Mouse (Mus musculus) embryonic facial prominence, embryonic 12.5 days (tissue): ENCODE data around the gene Prrt2. TPM values are rescaled to one million over a fixed set of nuclear protein-coding genes. Genes with fewer than 3 reads are reported as not detected.

Source experiments
- ATAC-seq: fragments of 200-750 bp; cut with Nextera tagmentation; 2 replicates; pipeline ENCODE4 v1.8.0; 2017; ENCODE audit not compliant: insufficient number of reproducible peaks, insufficient read depth, low FRiP score, low TSS enrichment
- H3K27ac ChIP-seq: fragments of 300-500 bp; sonication (generic); 2 replicates; pipeline ENCODE4 v1.5.1; 2016; ENCODE audit warnings: mild to moderate bottlenecking
- H3K27me3 ChIP-seq: fragments of 300-500 bp; sonication (generic); 2 replicates; pipeline ENCODE4 v1.6.1; 2016; ENCODE audit warnings: mild to moderate bottlenecking, moderate library complexity
- H3K36me3 ChIP-seq: fragments of 300-500 bp; sonication (generic); 2 replicates; pipeline ENCODE4 v1.6.1; 2016; ENCODE audit warnings: mild to moderate bottlenecking
- H3K4me1 ChIP-seq: fragments of 300-500 bp; sonication (generic); 2 replicates; pipeline ENCODE4 v1.6.1; 2016
- H3K4me2 ChIP-seq: fragments of 300-500 bp; sonication (generic); replicated peaks from 2 replicates; pipeline ENCODE4 v1.6.1; 2016; ENCODE audit warnings: mild to moderate bottlenecking, moderate library complexity
- H3K4me3 ChIP-seq: fragments of 300-500 bp; sonication (generic); 2 replicates; pipeline ENCODE4 v1.5.1; 2016; ENCODE audit warnings: mild to moderate bottlenecking
- H3K9ac ChIP-seq: fragments of 300-500 bp; sonication (generic); 2 replicates; pipeline ENCODE4 v1.6.1; 2016; ENCODE audit warnings: mild to moderate bottlenecking, moderate library complexity
- H3K9me3 ChIP-seq: fragments of 300-500 bp; sonication (generic); 2 replicates; pipeline ENCODE4 v1.6.1; 2016; ENCODE audit warnings: mild to moderate bottlenecking, moderate library complexity
- WGBS: fragments of 180-500 bp; shearing (Covaris S2); methylation state at CpG from one replicate; pipeline ENCODE4 v1.1.7; 2016; 5-methylcytosine and 5-hydroxymethylcytosine counted together
- polyA plus RNA-seq: library from polyadenylated mRNA; unstranded; fragments of >200 nt; fragmentation: Nextera tagmentation; extraction: Ambion mirVana; gene quantifications from 2 replicates; pipeline ENCODE4 v1.2.1, GENCODE M21; 2016

The Prrt2 gene
- polyA plus RNA-seq, 1 experiment from 2014 or later = 9.6 TPM

DNA sequence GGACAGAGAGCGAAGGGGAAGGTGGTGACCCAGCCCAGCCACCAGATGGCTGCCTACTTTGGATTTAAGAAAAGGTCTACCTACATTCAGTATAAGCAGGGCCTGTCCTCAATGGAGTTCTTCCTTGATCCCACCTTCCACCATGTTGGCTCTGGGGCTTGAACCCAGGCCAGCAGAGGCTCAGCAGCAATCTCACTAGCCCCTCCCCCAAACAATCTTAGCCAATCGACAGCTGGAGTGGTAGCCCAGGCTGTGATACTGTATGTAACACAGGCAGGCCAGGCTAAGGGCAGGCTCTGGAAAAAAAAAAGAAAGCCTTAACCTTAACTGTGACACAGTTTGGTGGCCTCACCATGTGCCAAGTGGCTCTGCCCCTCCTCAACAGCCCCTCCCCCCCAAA lies 9.3 kb downstream of the Prrt2 start:
- H3K27me3 ChIP-seq = no peaks in the 10 kb centered on the region
- H3K36me3 ChIP-seq = peaks cover 36% of the 10 kb centered on the region
- no peak overlapping the region for H3K4me2 ChIP-seq
- H3K9ac ChIP-seq = no peak overlapping the region
- no peak overlapping the region for H3K27ac ChIP-seq
- ATAC-seq = no peak
- H3K9me3 ChIP-seq = no peaks in the 10 kb centered on the region
- peaks cover 26% of the 10 kb centered on the region for H3K4me1 ChIP-seq
- H3K4me3 ChIP-seq = no peak overlapping the region
- 70% methylated on average over 2 of the region's 2 CpGs for WGBS

DNA sequence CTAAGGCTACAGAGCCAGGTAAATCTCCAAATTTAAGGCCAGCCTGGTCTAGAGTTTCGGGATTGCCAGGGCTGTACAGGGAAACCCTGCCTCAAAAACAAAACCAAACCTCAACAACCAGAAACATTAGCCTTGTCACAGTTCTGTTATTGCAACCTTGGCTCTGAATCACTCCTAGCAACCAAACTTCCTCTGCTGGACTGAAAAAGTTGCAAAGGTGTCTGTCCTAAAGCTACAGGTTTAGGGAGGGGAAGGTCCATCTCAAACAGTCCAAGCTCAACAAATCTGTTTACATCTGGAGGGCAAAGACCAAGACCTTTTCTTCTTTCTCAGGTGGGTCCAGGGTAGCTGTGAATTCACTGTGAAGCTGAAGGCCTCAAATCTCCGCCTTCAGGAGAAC lies 10.0 kb downstream of the Prrt2 start:
- H3K4me1 ChIP-seq = peaks cover 24% of the 10 kb centered on the region
- H3K4me2 ChIP-seq = no peak overlapping the region
- no peak overlapping the region for H3K4me3 ChIP-seq
- peaks cover 36% of the 10 kb centered on the region for H3K36me3 ChIP-seq
- no peaks in the 10 kb centered on the region for H3K9me3 ChIP-seq
- no peak overlapping the region for H3K9ac ChIP-seq
- 92% methylated on average over 2 of the region's 2 CpGs for WGBS
- no peak for ATAC-seq
- H3K27me3 ChIP-seq = no peaks in the 10 kb centered on the region
- no peak overlapping the region for H3K27ac ChIP-seq

DNA sequence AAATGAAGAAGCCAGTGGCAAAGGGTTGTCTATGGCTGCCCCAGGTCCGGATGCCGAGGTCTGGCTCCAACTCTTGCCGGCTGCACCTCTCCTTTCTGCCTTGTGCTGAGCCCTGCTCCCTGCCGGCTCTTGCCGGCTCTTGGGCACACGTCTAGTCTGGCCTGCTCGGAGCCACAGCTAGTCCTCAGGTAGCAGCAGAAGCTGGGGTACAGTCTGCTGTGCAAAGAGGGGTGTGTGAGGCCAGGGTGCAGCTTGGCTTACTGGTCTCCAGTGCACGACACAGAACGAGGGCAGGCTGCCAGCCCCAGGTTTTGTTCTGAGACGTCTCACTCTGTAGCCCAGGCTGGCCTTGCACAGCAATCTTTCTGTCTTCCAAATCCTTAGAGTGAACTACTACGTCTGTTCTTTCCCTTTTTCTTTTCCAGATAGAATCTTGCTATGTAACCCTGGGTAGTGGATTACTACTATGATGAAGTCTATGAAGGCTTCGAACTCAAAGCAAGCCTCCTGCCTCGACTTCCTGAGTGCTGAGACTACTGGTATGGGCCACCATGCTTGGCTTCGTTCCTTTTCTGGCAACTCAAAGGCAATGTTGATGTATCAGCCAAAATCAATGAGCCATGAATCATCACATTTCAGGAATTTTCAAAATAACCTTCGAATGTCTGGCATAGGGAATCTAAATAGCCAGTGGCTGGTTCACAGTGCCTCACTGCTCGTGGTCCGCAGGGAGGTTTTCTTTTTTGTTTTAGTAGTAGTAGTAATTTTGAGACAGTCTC lies 11.5 kb downstream of the Prrt2 start:
- Histone ChIP-seq H3K27me3 (no peaks in the 10 kb centered on the region), H3K36me3 (peaks cover 23% of the 10 kb centered on the region), H3K4me3 (no peak overlapping the region), H3K9ac (no peak overlapping the region), H3K27ac (no peak overlapping the region), H3K9me3 (no peaks in the 10 kb centered on the region), H3K4me2 (no peak overlapping the region), H3K4me1 (peaks cover 11% of the 10 kb centered on the region)
- 83% methylated on average over 17 of the region's 17 CpGs for WGBS
- no peak for ATAC-seq

DNA sequence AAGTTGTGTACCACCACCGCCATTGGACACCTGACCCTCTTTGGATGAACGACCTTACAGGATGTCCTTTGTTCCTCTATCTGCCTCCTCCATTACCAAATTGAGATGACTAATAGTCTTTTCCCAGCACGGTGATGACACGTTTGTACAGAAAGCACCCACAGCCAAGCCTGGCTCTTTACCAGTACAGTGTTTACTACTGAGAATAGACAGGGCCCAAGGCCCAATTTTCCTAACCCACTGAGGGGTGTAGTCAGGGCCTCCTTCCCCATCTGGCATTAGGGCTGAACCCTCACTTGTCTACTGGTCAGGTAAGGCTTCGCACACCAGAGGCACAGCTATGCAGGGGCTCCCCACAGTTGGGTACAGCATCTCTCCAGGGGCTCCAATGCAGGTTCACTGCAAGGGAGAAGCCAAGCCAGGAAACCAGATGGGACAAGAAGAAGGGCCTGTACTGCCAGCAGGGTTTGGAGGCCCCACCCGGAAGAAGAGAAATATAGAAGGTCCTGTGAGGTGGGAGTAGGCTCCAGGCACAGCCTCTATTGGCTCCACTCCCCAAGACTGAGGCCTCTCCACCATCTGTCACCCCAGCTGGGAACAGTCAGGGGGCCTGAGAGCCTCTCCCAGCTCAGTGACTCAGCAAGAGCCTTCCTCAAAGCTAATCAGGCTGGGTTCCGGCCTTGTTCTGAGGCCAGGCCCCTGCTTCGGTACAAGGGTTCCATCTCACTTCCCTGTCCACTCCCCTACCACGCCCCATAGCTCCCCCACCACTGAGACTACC lies 12.6 kb downstream of the Prrt2 start:
- H3K4me2 ChIP-seq = no peak overlapping the region
- 0 out of 2 replicates have a peak overlapping the region, but pooled peaks have one; percentile 17 for H3K27ac ChIP-seq
- no peak overlapping the region for H3K9ac ChIP-seq
- no peaks in the 10 kb centered on the region for H3K9me3 ChIP-seq
- 71% methylated on average over 9 of the region's 9 CpGs for WGBS
- H3K4me3 ChIP-seq = no peak overlapping the region
- H3K4me1 ChIP-seq = 0 out of 2 replicates have a peak, but pooled peaks cover 5% of the 10 kb centered on the region
- no peaks in the 10 kb centered on the region for H3K27me3 ChIP-seq
- ATAC-seq = no peak
- H3K36me3 ChIP-seq = peaks cover 13% of the 10 kb centered on the region

DNA sequence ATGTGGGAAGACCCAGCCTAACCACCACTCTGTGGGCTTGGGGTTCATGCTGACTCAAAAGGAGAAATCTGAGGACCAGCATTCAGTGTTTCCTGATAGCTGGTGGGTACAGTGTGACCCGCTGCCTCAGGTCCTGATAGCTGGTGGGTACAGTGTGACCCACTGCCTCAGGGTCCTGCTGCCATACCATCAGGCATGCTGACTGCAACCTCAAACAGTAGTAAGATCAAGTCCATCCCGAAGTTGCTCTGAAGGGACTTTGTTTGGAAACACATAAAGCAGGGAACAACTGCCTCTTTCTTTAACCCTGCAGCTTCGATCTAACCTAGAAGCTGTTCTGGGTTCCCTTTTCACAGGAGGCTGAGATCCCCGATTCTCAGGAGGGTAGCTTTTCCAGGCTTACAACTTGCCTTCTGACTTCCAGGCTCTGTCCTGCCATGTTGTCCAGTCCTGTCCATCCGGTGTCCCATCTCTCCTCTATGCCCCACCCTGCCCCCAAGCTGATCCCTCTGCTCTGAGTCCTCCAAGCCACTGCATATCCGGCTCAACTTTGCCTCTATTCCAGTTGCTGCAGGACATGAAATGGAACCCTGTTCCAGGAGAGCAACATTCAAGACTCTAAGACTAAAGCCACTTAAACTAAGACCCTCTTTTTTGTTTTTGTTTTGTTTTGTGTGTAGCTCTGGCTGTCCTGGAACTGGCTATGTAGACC lies 13.5 kb downstream of the Prrt2 start:
- Histone ChIP-seq H3K4me2 (no peak overlapping the region), H3K27me3 (no peaks in the 10 kb centered on the region), H3K9ac (no peak overlapping the region), H3K4me1 (0 out of 2 replicates have a peak, but pooled peaks cover 5% of the 10 kb centered on the region), H3K36me3 (peaks cover 8% of the 10 kb centered on the region), H3K9me3 (no peaks in the 10 kb centered on the region), H3K4me3 (no peak overlapping the region), H3K27ac (no peak overlapping the region)
- ATAC-seq = no peak
- WGBS = 78% methylated on average over 6 of the region's 6 CpGs

DNA sequence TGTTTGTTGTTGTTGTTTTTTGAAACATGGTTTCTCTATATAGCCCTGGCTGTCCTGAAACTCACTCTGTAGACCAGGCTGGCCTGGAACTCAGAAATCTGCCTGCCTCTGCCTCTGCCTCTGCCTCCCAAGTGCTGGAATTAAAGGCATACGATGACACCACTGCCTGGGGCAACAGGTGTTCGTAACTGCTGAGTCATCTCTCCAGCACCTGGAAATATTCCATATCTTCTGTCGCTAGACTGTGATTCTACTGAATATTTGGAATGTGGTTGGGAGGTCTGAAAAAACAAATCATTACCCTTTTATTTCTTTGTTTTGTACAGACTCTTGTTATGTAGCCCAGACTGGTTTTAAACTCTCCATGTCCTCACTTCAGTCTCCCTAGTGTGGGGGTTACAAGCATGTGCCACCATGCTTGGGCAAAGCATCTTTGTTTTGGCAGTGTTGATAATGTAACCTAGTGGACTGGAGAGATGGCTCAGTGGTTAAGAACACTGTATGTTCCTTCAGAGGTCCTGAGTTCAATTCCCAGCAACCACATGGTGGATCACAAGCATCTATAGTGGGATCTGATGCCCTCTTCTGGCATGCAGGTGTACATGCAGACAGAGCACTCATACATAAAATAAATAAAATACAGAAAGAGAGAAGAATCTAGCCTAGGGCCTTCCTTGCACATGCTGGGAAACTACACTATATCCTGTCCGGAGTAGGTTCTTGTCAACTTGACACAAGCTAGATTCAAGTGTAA lies 16.7 kb downstream of the Prrt2 start:
- no peak for ATAC-seq
- no peaks in the 10 kb centered on the region for H3K9me3 ChIP-seq
- no peaks in the 10 kb centered on the region for H3K36me3 ChIP-seq
- H3K27me3 ChIP-seq = no peaks in the 10 kb centered on the region
- 0 out of 2 replicates have a peak, but pooled peaks cover 5% of the 10 kb centered on the region for H3K4me1 ChIP-seq
- no peak overlapping the region for H3K4me2 ChIP-seq
- 86% methylated on average over 4 of the region's 4 CpGs for WGBS
- no peak overlapping the region for H3K4me3 ChIP-seq
- no peak overlapping the region for H3K9ac ChIP-seq
- no peak overlapping the region for H3K27ac ChIP-seq

DNA sequence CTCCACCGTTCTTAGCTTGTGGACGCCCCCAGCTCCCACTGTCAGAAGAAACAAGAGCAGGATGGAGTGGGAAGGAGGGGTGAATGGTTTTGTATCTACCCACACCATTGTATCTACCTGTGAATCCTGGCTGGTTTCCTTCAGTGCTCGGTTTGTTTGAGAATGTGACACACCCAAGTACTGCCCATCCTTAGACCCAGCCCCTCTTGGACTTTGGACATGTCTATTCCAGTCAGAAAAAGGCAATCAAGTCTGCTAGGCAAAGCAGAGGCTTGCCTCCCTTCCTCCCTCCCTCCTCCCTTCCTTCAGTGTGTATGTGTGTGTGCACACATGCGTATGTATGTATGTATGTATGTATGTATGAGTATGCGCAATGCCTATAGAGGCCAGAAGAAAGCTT lies 17.4 kb downstream of the Prrt2 start:
- no peak for ATAC-seq
- H3K27ac ChIP-seq = no peak overlapping the region
- H3K4me2 ChIP-seq = no peak overlapping the region
- H3K9me3 ChIP-seq = no peaks in the 10 kb centered on the region
- H3K4me1 ChIP-seq = 0 out of 2 replicates have a peak, but pooled peaks cover 5% of the 10 kb centered on the region
- 87% methylated on average over 5 of the region's 5 CpGs for WGBS
- H3K36me3 ChIP-seq = no peaks in the 10 kb centered on the region
- H3K4me3 ChIP-seq = no peak overlapping the region
- H3K9ac ChIP-seq = no peak overlapping the region
- no peaks in the 10 kb centered on the region for H3K27me3 ChIP-seq

DNA sequence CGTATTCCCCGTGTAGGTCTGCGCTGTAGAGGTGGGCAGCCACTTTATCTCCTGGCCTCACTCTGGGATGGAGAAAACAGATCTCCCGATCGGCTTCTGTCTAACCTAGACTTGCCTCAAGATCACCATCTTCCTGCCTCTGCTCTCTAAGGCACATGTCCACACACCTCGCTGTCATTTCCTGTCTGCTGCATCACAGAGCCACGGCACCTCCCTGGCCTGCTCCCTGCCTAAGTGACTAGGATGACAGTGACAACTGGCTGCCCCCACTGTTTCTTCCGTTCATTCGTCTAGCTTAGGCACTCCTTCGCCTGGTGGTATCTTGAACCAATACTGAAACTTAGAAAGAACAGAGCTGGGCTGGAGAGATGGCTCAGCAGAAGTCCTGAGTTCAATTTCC lies 21.4 kb downstream of the Prrt2 start:
- WGBS = 78% methylated on average over 10 of the region's 10 CpGs
- no peaks in the 10 kb centered on the region for H3K4me1 ChIP-seq
- no peak overlapping the region for H3K4me3 ChIP-seq
- H3K27ac ChIP-seq = no peak overlapping the region
- no peaks in the 10 kb centered on the region for H3K27me3 ChIP-seq
- ATAC-seq = no peak
- no peaks in the 10 kb centered on the region; the same call in 1 of the 2 replicates for H3K36me3 ChIP-seq
- H3K9me3 ChIP-seq = 0 out of 2 replicates have a peak, but pooled peaks cover 3% of the 10 kb centered on the region
- no peak overlapping the region for H3K9ac ChIP-seq
- no peak overlapping the region for H3K4me2 ChIP-seq

DNA sequence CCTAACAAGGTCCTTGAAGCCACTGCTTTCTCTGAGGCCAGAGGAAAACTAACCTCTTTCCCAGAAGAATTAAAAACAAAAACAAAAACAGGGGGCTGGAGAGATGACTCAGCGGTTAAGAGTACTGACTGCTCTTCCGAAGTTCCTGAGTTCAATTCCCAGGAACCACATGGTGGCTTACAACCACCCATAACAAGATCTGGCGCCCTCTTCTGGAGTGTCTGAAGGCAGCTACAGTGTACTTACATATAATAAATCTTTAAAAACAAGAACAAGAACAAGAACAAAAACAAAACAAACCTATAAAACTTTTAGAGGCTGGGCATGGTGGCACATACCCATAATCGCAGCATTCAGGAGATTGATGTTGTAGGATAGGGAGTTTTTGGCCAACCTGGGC lies 24.6 kb downstream of the Prrt2 start:
- Histone ChIP-seq H3K4me3 (no peak overlapping the region), H3K27me3 (no peaks in the 10 kb centered on the region), H3K4me2 (no peak overlapping the region), H3K36me3 (no peaks in the 10 kb centered on the region; the same call in 1 of the 2 replicates), H3K4me1 (no peaks in the 10 kb centered on the region), H3K9me3 (0 out of 2 replicates have a peak, but pooled peaks cover 3% of the 10 kb centered on the region), H3K27ac (no peak overlapping the region), H3K9ac (no peak overlapping the region)
- WGBS = 74% methylated on average over 4 of the region's 4 CpGs
- ATAC-seq = no peak

DNA sequence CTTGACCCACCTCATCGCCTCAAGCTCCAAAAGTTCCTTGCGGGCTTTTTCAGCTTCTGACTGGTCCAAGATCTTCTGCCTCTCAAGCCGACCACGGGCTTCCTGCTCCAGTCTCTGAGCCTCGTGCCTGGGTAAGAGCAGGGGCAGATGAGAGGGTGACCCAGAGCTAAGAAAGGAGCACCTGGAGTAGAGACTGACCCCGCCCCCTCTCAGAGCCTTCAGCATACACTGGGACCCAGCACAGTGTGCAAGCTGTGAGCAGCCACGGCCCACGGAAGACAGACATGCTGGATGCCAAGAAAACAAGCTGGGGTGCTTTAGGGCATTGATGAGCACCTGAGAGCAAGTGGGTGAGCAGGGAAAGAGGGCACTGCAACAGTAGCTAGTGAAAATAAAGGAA lies 32.2 kb downstream of the Prrt2 start:
- no peak overlapping the region for H3K27ac ChIP-seq

DNA sequence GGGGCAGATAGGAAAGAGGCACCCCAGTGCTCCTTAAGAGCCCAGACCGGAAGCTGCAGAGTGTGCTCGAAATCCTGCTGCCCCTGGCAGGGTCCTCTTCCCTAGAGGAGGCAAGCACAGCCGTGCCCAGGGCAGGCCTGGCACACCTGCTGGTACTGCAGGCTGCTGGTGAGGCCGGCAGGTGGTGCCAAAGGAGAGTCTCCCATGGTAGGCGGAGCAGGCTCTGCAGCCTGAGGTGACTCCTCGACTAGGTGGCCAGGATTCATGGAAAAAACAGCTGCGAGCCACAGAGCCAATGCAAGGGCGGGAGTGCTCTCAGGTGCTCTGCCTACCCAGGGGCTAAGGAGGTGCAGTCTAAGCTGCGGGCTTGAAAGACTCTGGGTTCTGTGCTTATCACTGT lies 34.7 kb downstream of the Prrt2 start:
- WGBS = 41% methylated on average over 9 of the region's 9 CpGs
- Histone ChIP-seq H3K36me3 (0 out of 2 replicates have a peak, but pooled peaks cover under 1% of the 10 kb centered on the region), H3K4me1 (0 out of 2 replicates have a peak, but pooled peaks cover 3% of the 10 kb centered on the region), H3K27me3 (no peaks in the 10 kb centered on the region), H3K4me3 (no peak overlapping the region), H3K27ac (no peak overlapping the region), H3K9me3 (no peaks in the 10 kb centered on the region), H3K4me2 (no peak overlapping the region), H3K9ac (no peak overlapping the region)
- no peak for ATAC-seq

More for the DNA sequence above, 32.2 kb downstream of the Prrt2 start:
- Histone ChIP-seq H3K27me3 (no peaks in the 10 kb centered on the region), H3K4me1 (0 out of 2 replicates have a peak, but pooled peaks cover 3% of the 10 kb centered on the region), H3K4me3 (no peak overlapping the region), H3K9me3 (no peaks in the 10 kb centered on the region), H3K4me2 (no peak overlapping the region), H3K36me3 (no peaks in the 10 kb centered on the region), H3K9ac (no peak overlapping the region)
- ATAC-seq = no peak
- 73% methylated on average over 8 of the region's 8 CpGs for WGBS
